ENCODE assay signal across 16 mouse cellular contexts in the genomic region with DNA sequence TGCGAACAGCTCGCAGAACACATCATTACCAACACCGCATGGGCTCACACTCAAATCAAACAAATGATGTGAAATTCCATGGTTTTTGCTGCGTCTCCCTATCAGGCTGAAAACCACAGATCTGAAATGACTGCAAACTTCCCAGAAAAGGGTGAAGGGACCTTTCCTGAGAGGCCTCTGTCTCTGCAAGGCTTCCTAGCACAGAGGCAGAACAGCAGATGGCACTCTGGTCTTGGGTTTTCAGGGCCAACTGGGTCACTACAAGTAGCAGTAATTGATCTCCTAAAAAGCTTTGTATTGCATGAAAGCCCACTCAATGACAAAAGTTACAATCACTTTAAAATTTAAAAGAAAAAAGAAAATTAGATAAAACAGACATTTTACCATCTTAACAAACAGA. TPM values are rescaled to one million over a fixed set of nuclear protein-coding genes. Genes with fewer than 3 reads are reported as not detected.
DNase-seq lines count a peak whose midpoint lies in the region; TF ChIP-seq lines count a peak whose summit lies in the region.
"Had no signal": no experiment of that assay in that cellular context is flagged by ENCODE, and none has a peak within 500 bp of the region (broad histone marks: within the 10 kb centered on the region; RNA-seq: fewer than 3 reads in every experiment).

No protein-coding gene starts in this region.

- no peak overlapping the region for H3K4me3 ChIP-seq in gastrocnemius, adult 2 months
- no peak overlapping the region for H3K4me3 ChIP-seq in left cerebral cortex, adult 2 months
- H3K4me3 ChIP-seq: heart, embryonic 12.5 days; liver, embryonic 12.5 days; midbrain, embryonic 12.5 days had no signal

- no peak for DNase-seq in gastrocnemius, adult 2 months
- no peak for DNase-seq in gastrocnemius, postnatal 4 days (ENCODE audit: low spot score in 2 of 2)
- no peak for DNase-seq in left cerebral cortex, adult 2 months (ENCODE audit: extremely low spot score in 1 of 2, low spot score in 2 of 2)
- DNase-seq in left cerebral cortex, postnatal 4 days: no peak
- DNase-seq in NIH3T3 (ENCODE audit: low read depth): peak; percentile 14
- peak; percentile 14 for DNase-seq in brain, embryonic 14.5 days (ENCODE audit: low read depth)
- DNase-seq in testis, postnatal 10 days (ENCODE audit: low spot score): no peak
- DNase-seq: adrenal gland, postnatal 36 days; cerebellum, adult 8-10 months; lung, postnatal 10 days had no signal

- TF ChIP-seq POLR2A in brain, embryonic 14.5 days (IDR thresholded peaks at IDR 0.05; ENCODE audit: borderline replicate concordance, extremely low read depth, insufficient read depth, insufficient read length, poor library complexity, severe bottlenecking): no peak

- H3K27ac ChIP-seq in gastrocnemius, adult 2 months: no peak overlapping the region
- H3K27ac ChIP-seq in left cerebral cortex, adult 2 months: no peak overlapping the region
- H3K27ac ChIP-seq: liver, embryonic 12.5 days; midbrain, embryonic 12.5 days had no signal

- peak; percentile 59 for TF ChIP-seq CTCF in gastrocnemius, adult 2 months (IDR thresholded peaks at IDR 0.05)
- TF ChIP-seq CTCF in left cerebral cortex, adult 2 months (IDR thresholded peaks at IDR 0.05): peak; percentile 26
- no peak for TF ChIP-seq CTCF in brain, embryonic 14.5 days (IDR thresholded peaks at IDR 0.05; ENCODE audit: borderline replicate concordance, extremely low read depth, insufficient read depth, insufficient read length)

- intact Hi-C loops in gastrocnemius, adult 2 months (cut with DNase I): loop anchor here (5.0 to 10.0 kb wide), 3 partner anchors 91 to 324 kb away; a partner anchor contains a TSS
- intact Hi-C loops in left cerebral cortex, adult 2 months (cut with DNase I): loop anchor here (5.0 kb wide), 1 partner anchor 151 kb away; no protein-coding TSS in a partner anchor
- intact Hi-C loops in left cerebral cortex, postnatal 4 days (cut with DNase I): loop anchor here (10.0 kb wide), 1 partner anchor 284 kb away; no protein-coding TSS in a partner anchor

RNA-seq across cellular contexts. Expression of a gene that starts 59.9 kb away (rescaled TPM):
- total RNA-seq in gastrocnemius, adult 2 months (2021): not detected
- under 1 TPM; 0.66 to 0.67 TPM for total RNA-seq in gastrocnemius, postnatal 4 days (2021)
- not detected for total RNA-seq in left cerebral cortex, adult 2 months (2021)
- not detected for total RNA-seq in left cerebral cortex, postnatal 4 days (2021)
- polyA plus RNA-seq in brain, embryonic 14.5 days (2012; rRNA removed): 0.08 and 0.10 TPM in 2 replicates
- total RNA-seq: gastrocnemius, adult 8-10 months; layer of hippocampus, postnatal 14 days; left cerebral cortex, postnatal 25 days had no signal
- polyA plus RNA-seq: midbrain, embryonic 12.5 days had no signal

Comparison
In these comparisons a context has a peak if more than half of its experiments do, and no peak if none do; other contexts are left out.
1. DNase-seq: peak in NIH3T3 (single experiment) and brain, embryonic 14.5 days (single experiment); none in gastrocnemius, adult 2 months (single experiment), gastrocnemius, postnatal 4 days (0 of 2), left cerebral cortex, adult 2 months (0 of 2), left cerebral cortex, postnatal 4 days (single experiment) and testis, postnatal 10 days (single experiment).